Mouse (Mus musculus): ENCODE measurements at regions not wholly inside any gene's neighbourhood (a gene's known extent, or its start where the extent isn't known, plus 50 kb on each side); places are given as distances from the start of the nearest gene placed in this dataset.

DNA sequence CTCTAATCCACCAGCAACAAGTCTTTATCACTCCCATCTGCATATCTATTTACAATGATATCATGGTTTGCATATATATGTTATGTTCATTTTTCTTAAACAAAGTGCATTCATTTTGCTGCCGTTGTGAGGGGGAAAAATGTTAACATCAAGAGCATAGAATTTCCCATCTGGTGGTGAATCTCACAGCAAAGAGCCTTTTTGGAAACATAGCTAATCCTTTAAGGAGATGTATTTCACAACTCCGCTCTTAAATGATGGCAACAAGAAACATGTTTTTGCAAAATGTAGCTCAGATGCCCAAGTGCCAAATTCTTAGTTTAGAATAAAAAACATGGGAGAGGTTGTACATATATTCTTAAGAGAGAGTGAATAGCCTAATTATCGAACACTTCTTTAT, 99.3 kb upstream of the Col1a2 start:
- no peak for DNase-seq

GRCm38 (mm10) chr6:4407748-4408147, 96.9 kb upstream of the Col1a2 start:
- peak; percentile 35 to 44 for DNase-seq

- DNase-seq: no peak
Observed at GRCm38 (mm10) chr6:4413201-4413600, 91.4 kb upstream of the Col1a2 start.

- peak; percentile 24 to 54 for DNase-seq
Observed at GRCm38 (mm10) chr6:4414166-4414565, 90.4 kb upstream of the Col1a2 start.

DNA sequence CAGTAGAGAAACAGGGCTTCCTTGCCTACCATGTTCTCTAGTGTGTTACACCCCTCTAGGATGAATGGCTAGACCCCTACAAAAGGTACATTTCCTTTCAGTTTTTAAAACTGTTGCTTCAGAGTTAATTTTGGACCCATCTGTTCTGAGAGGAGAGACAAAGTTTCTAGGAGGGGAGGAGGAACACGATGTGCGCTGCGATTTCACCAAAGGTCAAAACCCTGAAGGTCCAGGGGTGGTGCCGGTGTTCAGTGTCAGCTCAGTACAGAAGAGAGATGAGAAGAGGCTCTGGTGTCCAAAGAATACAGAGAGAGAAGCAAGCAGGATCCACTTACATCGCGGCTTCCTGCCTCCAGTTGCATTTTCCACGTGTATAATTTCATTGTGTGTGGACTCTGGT, 89.4 kb upstream of the Col1a2 start:
- DNase-seq: no peak

GRCm38 (mm10) chr6:4417247-4417709, 87.3 kb upstream of the Col1a2 start:
- no peak for DNase-seq

GRCm38 (mm10) chr6:4418376-4418775, 86.2 kb upstream of the Col1a2 start:
- DNase-seq: no peak

DNA sequence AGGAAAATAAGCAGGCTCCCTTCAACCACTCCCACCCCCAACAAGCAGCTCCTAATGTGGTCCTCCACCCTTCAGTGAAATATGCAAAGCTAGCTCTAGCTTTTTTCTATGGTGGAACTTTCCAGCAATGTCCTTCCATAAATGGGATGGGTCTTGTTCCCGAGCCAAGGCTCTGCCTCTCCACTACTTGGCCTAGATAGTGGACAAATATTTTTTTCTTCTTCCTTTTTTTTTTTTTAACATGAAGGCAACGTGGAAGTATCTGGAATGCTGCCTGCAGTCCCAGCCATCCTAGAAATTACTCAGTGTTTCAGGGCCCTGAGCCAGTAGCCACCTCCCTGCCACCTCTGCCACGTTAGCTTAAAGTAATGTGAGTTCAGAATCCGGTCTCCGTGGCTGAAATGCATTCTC, 85.7 kb upstream of the Col1a2 start:
- DNase-seq: no peak

GRCm38 (mm10) chr6:4421466-4421865, 83.1 kb upstream of the Col1a2 start:
- no peak for DNase-seq

DNA sequence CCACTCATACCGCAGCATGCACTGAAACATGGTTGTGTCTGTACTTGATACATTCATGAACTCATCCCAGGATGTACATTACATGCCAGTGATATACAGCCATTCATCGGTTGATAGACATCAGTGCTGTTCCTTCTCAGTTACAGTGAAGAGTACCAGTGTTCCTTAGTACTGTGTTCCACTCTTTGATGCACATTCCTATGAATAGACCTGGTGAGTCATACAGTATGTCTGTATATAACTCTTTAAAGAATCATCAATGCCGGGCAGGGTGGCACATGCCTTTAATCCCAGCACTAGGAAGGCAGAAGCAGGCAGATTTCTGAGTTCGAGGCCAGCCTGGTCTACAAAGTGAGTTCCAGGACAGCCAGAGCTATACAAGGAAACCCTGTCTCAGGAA, 77.5 kb upstream of the Col1a2 start:
- DNase-seq: no peak

GRCm38 (mm10) chr6:4430704-4431310, 73.8 kb upstream of the Col1a2 start:
- DNase-seq: no peak

- no peak for DNase-seq
Observed at GRCm38 (mm10) chr6:4432192-4432591, 72.4 kb upstream of the Col1a2 start.

DNA sequence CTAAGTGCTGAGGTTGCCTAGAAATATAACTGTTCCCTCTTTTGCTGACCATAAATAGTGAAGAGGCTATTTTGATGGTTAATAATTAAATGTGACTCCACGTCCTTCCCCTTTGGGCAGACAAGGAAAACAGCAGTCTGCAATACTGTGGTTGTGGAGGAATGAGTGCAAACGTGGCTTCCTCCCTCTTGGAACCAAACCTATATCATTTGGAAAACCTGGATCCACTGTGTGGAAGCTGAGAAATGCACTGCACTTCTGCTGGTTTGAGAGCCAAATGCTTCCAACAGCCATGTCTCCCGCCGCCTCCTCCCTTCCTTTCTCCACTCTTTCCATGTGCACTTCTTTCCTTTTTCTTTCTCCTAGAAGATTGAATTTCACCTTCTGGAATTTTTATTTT, 68.2 kb upstream of the Col1a2 start:
- no peak for DNase-seq

- no peak for DNase-seq
Observed at GRCm38 (mm10) chr6:4436874-4437273, 67.7 kb upstream of the Col1a2 start.

- DNase-seq: no peak
Observed at GRCm38 (mm10) chr6:4441618-4442167, 62.9 kb upstream of the Col1a2 start.

DNA sequence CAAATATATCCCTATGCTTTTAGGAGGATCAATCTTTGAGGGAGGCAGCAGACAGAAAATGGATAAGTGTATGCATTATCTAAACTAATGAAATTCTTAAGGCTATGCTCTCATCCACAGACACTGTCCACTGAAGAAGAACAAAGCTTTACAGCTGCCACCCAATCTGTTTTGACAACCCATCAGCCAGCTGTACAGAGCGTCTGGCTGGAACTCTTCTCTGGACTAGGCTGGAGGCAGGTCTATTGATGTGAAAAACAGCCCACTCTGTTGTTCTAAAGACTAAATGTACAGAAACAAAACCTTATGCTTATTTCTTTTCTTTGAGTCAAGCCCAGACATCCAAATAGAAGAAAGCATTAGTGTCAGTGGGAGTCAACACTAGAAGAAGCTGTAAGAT, 58.7 kb upstream of the Col1a2 start:
- no peak for DNase-seq

- DNase-seq: no peak
Observed at GRCm38 (mm10) chr6:4451227-4451626, 53.4 kb upstream of the Col1a2 start.

All from cerebellum, adult 18-20 months (tissue).